Mouse (Mus musculus) E14TG2a.4 (cell line): Measurements from ENCODE around the gene Pth1r.

Source experiments
- CTCF ChIP-seq: conservative IDR thresholded peaks from 2 replicates; pipeline ENCODE4 v1.5.1; 2014; ENCODE audit warnings: low read length
- NANOG ChIP-seq: IDR thresholded peaks from 2 replicates; pipeline ENCODE4 v1.6.1; 2014; ENCODE audit warnings: borderline replicate concordance, low read length, mixed read lengths
- POU5F1 ChIP-seq: IDR thresholded peaks from 2 replicates; pipeline ENCODE4 v1.6.1; 2014; ENCODE audit warnings: low read length, borderline replicate concordance

DNA sequence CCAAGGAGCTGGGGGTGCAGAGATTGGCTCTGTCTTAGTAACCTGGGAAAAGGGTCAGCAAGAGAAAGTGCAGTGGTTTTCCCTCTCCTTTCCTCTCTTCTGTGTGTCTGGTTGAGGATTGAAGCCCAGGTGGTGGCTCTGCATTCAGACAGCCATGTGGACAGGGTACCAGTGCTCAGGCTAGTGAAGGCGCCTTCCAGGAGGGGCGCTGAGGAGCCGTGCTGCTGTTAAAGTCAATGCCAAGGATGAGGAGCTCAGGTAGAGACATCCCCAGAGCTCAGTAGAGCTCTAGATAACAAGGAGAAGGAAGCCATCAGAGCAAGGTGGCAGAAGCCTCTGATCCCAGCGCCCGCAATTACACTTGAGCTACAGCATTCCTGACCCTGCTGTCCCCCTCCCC is 59.9 kb downstream of the Pth1r start:
- TF ChIP-seq CTCF: no peak
- no peak for TF ChIP-seq POU5F1
- TF ChIP-seq NANOG: no peak
